14 mouse cellular contexts compared by ENCODE assay signal in the genomic region with DNA sequence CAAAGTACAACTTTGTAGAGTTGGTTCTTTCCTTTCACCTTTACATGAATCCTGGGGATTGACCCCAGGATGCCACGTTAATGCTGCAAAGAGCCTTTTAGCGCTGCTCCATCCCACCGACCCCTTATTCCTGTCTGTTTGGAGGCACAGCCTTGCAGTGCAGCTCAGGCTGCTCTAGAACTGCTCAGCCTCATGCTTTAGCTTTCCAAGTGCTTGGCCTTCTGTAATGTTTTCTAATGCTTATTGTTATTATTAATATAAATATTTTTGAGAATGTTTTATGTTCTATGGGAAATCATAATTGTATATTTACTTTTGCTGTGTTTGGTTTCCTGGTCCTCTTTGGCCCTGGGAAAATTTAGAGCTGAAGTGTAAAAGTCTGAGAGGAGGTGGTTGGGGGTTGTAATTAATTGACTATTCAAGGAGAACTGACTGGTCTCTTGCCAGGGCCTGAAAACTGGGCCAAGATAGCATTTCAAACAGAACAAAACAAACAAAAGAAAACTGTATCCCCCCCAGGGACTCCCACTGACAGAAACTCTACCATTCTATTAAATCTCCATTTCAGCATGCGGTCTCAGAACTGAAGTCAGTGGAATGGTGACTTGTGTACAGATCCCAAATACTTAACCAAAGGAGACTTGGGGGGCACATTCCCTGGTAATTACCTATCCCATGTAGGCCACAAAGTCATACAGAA.
A peak's percentile ranks its signal among the peaks of the same experiment; 100 is the strongest.
DNase-seq lines count a peak whose midpoint lies in the region; ATAC-seq lines count a peak whose summit lies in the region.
"Had no signal": no experiment of that assay in that cellular context is flagged by ENCODE, and none has a peak within 500 bp of the region (broad histone marks: within the 10 kb centered on the region; RNA-seq: fewer than 3 reads in every experiment).

No protein-coding gene starts in this region.

- no peak for DNase-seq in forebrain, embryonic 11.5 days (ENCODE audit: low spot score)
- peak; percentile 67 for DNase-seq in kidney, postnatal 10 days
- DNase-seq in kidney, adult 9 months: no peak
- peak; percentile 5 for DNase-seq in ovary, postnatal 14 days (ENCODE audit: low spot score)
- DNase-seq in ovary, postnatal 36 days (ENCODE audit: low spot score): no peak
- DNase-seq: B cell, adult 2 months; cerebellum, adult 11-12 months; heart, postnatal 4 days; liver, postnatal 0 days; right cerebral cortex, postnatal 14 days had no signal

- H3K27me3 ChIP-seq in forebrain, embryonic 13.5 days: no peaks in the 10 kb centered on the region
- no peaks in the 10 kb centered on the region for H3K27me3 ChIP-seq in forebrain, embryonic 11.5 days (ENCODE audit: control insufficient read depth, insufficient read depth, low read length)
- H3K27me3 ChIP-seq in neural tube, embryonic 15.5 days (replicated peaks): no peaks in the 10 kb centered on the region
- H3K27me3 ChIP-seq: megakaryocyte, embryonic 14.5 days had no signal

- H3K4me2 ChIP-seq in forebrain, embryonic 13.5 days: no peak overlapping the region
- H3K4me2 ChIP-seq in forebrain, embryonic 11.5 days (ENCODE audit: low read depth, low read length, severe bottlenecking): no peak overlapping the region
- H3K4me2 ChIP-seq in neural tube, embryonic 15.5 days: no peak overlapping the region

- no peaks in the 10 kb centered on the region for H3K36me3 ChIP-seq in forebrain, embryonic 13.5 days (ENCODE audit: poor library complexity, severe bottlenecking)
- no peaks in the 10 kb centered on the region for H3K36me3 ChIP-seq in forebrain, embryonic 11.5 days (ENCODE audit: control insufficient read depth, insufficient read depth, low read length)
- H3K36me3 ChIP-seq in neural tube, embryonic 15.5 days: no peaks in the 10 kb centered on the region

- 21% methylated on average over 4 of the region's 4 CpGs for WGBS in forebrain, embryonic 13.5 days
- 57% methylated on average over 4 of the region's 4 CpGs for WGBS in forebrain, embryonic 11.5 days
- 50% methylated on average over 4 of the region's 4 CpGs for WGBS in neural tube, embryonic 15.5 days

- no peaks in the 10 kb centered on the region for H3K9me3 ChIP-seq in forebrain, embryonic 13.5 days (replicated peaks)
- no peaks in the 10 kb centered on the region for H3K9me3 ChIP-seq in forebrain, embryonic 11.5 days (ENCODE audit: control insufficient read depth, low read length)
- no peaks in the 10 kb centered on the region for H3K9me3 ChIP-seq in neural tube, embryonic 15.5 days (replicated peaks)
- H3K9me3 ChIP-seq: megakaryocyte, embryonic 14.5 days had no signal

- no peak overlapping the region for H3K27ac ChIP-seq in forebrain, embryonic 13.5 days
- H3K27ac ChIP-seq in forebrain, embryonic 11.5 days (ENCODE audit: low read depth, low read length): no peak overlapping the region
- no peak overlapping the region for H3K27ac ChIP-seq in neural tube, embryonic 15.5 days (replicated peaks)

- no peak overlapping the region for H3K9ac ChIP-seq in forebrain, embryonic 13.5 days
- no peak overlapping the region for H3K9ac ChIP-seq in forebrain, embryonic 11.5 days (ENCODE audit: low read length)
- no peak overlapping the region for H3K9ac ChIP-seq in neural tube, embryonic 15.5 days (replicated peaks)
- H3K9ac ChIP-seq: liver, postnatal 0 days had no signal

- peak; percentile 9; the same call in 1 of the 2 replicates for ATAC-seq in forebrain, embryonic 13.5 days
- ATAC-seq in forebrain, embryonic 11.5 days (replicated peaks; ENCODE audit: low FRiP score): no peak
- ATAC-seq in neural tube, embryonic 15.5 days (ENCODE audit: low FRiP score): peak; percentile 35; the same call in 1 of the 2 replicates
- ATAC-seq in inflammation-experienced regulatory T-cells, adult 6 months: no peak
- ATAC-seq: liver, postnatal 0 days had no signal

- H3K4me3 ChIP-seq in forebrain, embryonic 13.5 days: no peak overlapping the region
- no peak overlapping the region for H3K4me3 ChIP-seq in forebrain, embryonic 11.5 days (ENCODE audit: low read depth, low read length)
- H3K4me3 ChIP-seq in neural tube, embryonic 15.5 days (replicated peaks): no peak overlapping the region
- H3K4me3 ChIP-seq: megakaryocyte, embryonic 14.5 days had no signal

- H3K4me1 ChIP-seq in forebrain, embryonic 13.5 days: peaks cover 25% of the 10 kb centered on the region
- no peaks in the 10 kb centered on the region for H3K4me1 ChIP-seq in forebrain, embryonic 11.5 days (replicated peaks; ENCODE audit: control insufficient read depth, insufficient read depth, low read length)
- H3K4me1 ChIP-seq in neural tube, embryonic 15.5 days: no peaks in the 10 kb centered on the region

Comparison
In these comparisons a context has a peak if more than half of its experiments do, and no peak if none do; other contexts are left out.
1. ATAC-seq: peak in forebrain, embryonic 13.5 days (single experiment) and neural tube, embryonic 15.5 days (single experiment); none in forebrain, embryonic 11.5 days (single experiment) and inflammation-experienced regulatory T-cells, adult 6 months (single experiment).
2. DNase-seq: peak in kidney, postnatal 10 days (single experiment) and ovary, postnatal 14 days (single experiment); none in forebrain, embryonic 11.5 days (single experiment), kidney, adult 9 months (single experiment) and ovary, postnatal 36 days (single experiment).